Mouse (Mus musculus) inflammation-experienced regulatory T-cells, adult 6 months (primary cell): ENCODE data around the gene Mybpc1. TPM values are rescaled to one million over a fixed set of nuclear protein-coding genes. Genes with fewer than 3 reads are reported as not detected.

Experiments
- ATAC-seq: one replicate; pipeline ENCODE4 v1.8.0; 2017
- polyA plus RNA-seq, 3 experiments: library from polyadenylated mRNA; unstranded; fragments of 100-300 nt; shearing (Covaris generic); gene quantifications; one replicate each; pipeline ENCODE4 v1.2.1; 2017

Gene Mybpc1
- polyA plus RNA-seq = not detected

- ATAC-seq = no peak
These were observed at the start of gene Mybpc1 for GRCm38 (mm10) chr10:88604943-88605342. Gene Mybpc1, minus strand, starts transcription at chr10:88605152.

DNA sequence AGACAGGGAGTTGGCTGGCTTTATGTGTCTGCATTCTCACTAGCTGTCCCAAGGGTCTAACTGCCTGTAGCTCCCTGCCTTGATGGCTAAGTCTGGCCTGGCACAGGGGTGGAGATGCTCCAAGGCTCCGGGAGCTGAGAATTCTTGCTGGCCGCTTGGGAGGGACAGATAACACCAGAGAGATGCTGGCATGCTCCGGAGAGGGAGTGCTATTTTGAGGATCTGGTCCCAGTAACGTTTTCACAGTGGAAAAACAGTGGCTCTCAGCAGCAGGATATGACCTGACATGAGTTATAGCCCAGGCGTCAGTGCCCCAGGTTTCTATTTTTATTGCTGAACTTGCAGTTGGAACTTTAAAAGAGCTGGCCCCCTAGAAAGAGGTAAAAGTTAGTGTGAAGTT lies 40.5 kb upstream of the Mybpc1 start:
- ATAC-seq = no peak

- ATAC-seq = no peak
These were observed 26.5 kb upstream of the Mybpc1 start for GRCm38 (mm10) chr10:88631330-88631953.

DNA sequence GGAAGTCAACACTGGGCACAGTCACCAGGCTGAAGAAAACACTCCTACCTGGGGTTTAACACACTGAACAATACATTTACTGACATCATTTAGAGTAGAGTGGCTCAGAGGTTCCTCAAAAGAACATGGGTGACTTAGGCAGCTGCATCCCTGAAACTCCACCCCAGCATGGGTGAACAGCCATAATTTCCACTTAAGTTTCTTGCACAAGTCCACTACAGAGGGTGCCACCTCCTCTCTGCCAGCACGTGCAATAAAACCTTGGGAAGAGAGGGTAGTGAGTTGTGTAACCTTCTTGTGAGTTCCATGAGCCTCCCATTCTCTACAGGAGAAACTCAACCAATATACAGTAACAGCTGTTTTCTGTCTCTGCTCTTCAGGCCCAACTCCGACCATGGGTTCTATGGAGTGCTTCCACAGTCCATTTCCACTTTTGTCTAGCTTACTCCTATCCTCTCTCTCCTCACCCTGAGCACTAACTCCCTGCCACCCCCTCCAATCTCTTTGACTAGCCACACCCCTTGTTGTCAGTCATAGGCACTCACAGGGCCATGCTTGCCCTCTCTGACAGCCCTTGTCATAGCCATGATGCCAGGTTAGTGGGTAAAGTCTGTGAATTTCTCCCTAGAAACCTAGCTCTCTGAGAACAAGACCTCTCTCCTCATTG lies 25.8 kb upstream of the Mybpc1 start:
- ATAC-seq = no peak

DNA sequence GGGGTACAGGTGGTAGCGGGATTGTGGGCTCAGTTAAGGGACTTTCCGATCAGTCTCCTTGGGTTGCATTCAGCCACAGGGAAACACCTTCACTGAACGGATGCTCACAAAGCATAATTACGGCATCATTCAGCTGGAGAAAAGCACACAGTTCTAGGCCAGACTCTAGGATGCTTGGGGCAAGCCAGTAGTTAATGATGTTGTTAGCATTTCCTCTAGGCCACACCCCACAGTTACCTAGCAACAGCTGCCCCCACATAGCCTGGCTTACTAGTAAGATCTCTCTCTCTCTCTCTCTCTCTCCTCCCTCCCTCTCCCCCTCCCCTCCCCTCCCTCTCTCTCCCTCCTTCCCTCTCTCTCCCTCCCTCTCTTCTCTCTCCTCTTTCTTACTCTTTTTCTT lies 22.1 kb upstream of the Mybpc1 start:
- no peak for ATAC-seq

GRCm38 (mm10) chr10:88626176-88626575 lies 21.2 kb upstream of the Mybpc1 start:
- no peak for ATAC-seq

- no peak for ATAC-seq
These were observed 19.3 kb upstream of the Mybpc1 start for GRCm38 (mm10) chr10:88624300-88624699.

GRCm38 (mm10) chr10:88622624-88623023 lies 17.7 kb upstream of the Mybpc1 start:
- ATAC-seq = no peak

GRCm38 (mm10) chr10:88620809-88621208 lies 15.9 kb upstream of the Mybpc1 start:
- no peak for ATAC-seq

GRCm38 (mm10) chr10:88613051-88613450 lies 8.1 kb upstream of the Mybpc1 start:
- ATAC-seq = no peak

DNA sequence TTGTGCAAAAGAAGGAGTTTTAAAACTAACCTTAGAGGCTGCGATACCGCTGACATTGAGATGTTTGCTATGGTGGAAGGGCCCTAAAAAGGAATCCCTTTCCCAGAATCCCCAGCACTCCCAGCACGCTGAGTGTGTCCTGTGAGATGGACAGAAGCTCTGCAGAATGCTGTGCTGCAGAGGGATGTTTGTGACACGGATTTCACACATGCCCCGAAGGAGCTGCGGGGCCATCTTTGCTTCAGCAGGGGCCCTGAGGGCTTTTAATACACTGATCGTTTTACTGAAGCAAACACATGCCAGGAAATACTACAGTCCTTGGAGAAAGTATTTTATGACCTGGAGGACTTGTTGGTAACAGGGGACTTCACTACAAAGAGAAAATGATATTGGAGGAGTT lies 1.7 kb upstream of the Mybpc1 start:
- ATAC-seq = no peak

DNA sequence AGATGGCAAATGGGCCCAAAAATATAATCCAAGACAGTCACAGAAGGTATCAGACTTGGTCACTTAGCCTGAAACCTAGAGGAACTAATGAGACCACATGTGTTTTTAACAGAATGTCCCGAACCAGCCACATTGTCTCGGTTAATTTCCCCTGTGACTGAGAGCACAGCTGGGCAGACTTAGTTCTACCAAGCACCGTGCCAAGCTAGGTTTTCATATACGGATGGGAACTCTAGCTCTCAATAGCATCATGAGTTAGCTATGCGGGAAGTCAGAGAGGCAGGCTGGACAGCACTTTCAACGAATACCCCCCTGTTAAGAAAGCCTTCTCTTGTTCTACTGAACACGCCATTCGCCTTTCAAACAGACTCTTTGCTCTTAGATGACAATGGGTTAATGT lies 1.1 kb upstream of the Mybpc1 start:
- no peak for ATAC-seq

- no peak for ATAC-seq
These were observed 1.2 kb downstream of the Mybpc1 start for GRCm38 (mm10) chr10:88603773-88604172.

GRCm38 (mm10) chr10:88603256-88603655 lies 1.7 kb downstream of the Mybpc1 start:
- ATAC-seq = no peak

GRCm38 (mm10) chr10:88600591-88600990 lies 4.4 kb downstream of the Mybpc1 start:
- ATAC-seq = no peak

GRCm38 (mm10) chr10:88592316-88592715 lies 12.6 kb downstream of the Mybpc1 start:
- no peak for ATAC-seq

- ATAC-seq = no peak
These were observed 13.9 kb downstream of the Mybpc1 start for GRCm38 (mm10) chr10:88591042-88591441.

- ATAC-seq = peak; percentile 99
These were observed 20.5 kb downstream of the Mybpc1 start for GRCm38 (mm10) chr10:88584469-88584868.

- ATAC-seq = no peak
These were observed 24.2 kb downstream of the Mybpc1 start for GRCm38 (mm10) chr10:88580786-88581185.

GRCm38 (mm10) chr10:88578651-88579050 lies 26.3 kb downstream of the Mybpc1 start:
- ATAC-seq = no peak

- ATAC-seq = no peak
These were observed 30.8 kb downstream of the Mybpc1 start for GRCm38 (mm10) chr10:88574115-88574635.

- ATAC-seq = no peak
These were observed 32.8 kb downstream of the Mybpc1 start for GRCm38 (mm10) chr10:88572123-88572522.

DNA sequence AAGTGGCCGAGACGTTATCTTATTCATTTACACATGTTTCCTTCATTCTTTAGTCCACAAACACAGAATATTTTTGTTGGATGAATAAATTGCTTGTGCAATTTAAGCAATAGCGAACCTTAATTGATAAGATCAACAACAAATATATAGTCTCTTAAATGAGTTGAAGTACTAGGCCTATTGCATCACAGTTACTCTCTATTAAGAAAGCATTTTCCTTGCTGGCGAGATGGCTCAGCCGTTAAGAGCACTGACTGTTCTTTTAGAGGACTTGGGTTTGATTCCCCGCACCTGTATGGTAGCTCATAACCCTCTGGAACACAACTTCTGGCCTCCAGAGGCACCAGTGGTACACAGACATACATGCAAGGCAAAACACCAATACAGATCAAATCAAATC lies 47.9 kb downstream of the Mybpc1 start:
- no peak for ATAC-seq

GRCm38 (mm10) chr10:88552738-88553137 lies 52.2 kb downstream of the Mybpc1 start:
- no peak for ATAC-seq
